Mouse (Mus musculus) gastrocnemius, adult 8-10 months (tissue): Measurements from ENCODE around the gene Zfhx3. TPM values are rescaled to one million over a fixed set of nuclear protein-coding genes. Genes with fewer than 3 reads are reported as not detected.

Experiments used
- DNase-seq, 2 experiments: peaks; one replicate each; pipeline ENCODE4 v3.0.0; 2022; ENCODE audit warnings: low spot score in 2 of 2
- total RNA-seq, 4 experiments: library from RNA; stranded (reverse); gene quantifications; 2 replicates each; pipeline ENCODE4 v1.2.4; 2022

Zfhx3 gene
- total RNA-seq, 4 experiments from 2014 or later = 20.0 to 21.5 (median 21.0) TPM

- DNase-seq = peak; percentile 41 to 69
Observed at GRCm38 (mm10) chr8:108885450-108885849, 943.0 kb downstream of the Zfhx3 start.

- DNase-seq = no peak
Observed at GRCm38 (mm10) chr8:108885861-108886260, 943.4 kb downstream of the Zfhx3 start.

DNA sequence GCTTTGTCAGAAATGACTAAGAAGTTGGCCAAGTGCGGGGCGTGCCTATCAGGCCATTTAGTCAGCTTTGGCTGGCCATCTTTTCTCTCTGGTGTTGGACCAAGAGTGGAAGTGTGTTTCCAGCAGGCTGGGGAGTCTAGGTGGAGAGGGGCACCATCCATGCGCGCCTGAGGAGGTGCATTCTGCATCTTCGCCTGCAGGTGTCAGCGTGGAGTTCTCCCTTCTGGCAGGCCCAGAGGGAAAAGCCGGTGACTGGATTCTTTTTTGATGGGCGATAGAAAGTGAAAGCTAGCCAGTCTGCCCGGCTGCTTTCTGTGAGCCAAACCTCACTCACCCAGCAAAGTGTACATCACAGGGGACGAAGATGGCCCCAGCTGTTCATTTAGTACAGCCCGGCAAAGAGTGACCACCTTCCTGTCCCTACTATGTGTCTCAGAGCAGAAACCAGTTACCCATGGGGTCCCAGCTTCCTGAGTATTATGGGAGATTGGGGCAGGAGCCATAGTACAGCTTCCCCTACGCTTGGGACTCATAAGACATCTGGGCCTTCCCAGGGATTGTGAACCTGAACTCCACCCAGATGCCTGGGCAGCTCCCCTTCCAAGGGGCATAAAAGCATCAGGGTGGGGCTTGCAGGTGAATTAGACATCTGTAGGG, 944.3 kb downstream of the Zfhx3 start:
- DNase-seq = peak; percentile 71 to 75

DNA sequence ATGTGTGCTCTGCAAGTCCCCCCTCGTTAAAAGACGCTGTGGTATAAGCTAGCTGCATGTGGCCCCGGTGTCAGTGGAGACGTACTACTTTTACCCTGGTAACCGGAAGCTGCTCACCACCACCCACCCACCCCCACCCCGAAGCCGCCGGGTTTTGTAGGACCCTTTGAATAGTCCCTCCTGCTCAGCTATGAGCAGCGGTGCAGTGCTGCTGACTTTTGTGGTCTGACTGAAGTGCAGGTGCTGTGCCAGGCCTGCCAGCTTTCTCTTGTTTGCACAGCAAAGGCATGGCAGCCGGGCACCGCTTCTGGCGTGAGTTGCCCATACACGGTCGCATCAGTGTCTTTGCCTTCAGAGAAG, 944.8 kb downstream of the Zfhx3 start:
- DNase-seq = no peak

GRCm38 (mm10) chr8:108887890-108888289, 945.4 kb downstream of the Zfhx3 start:
- DNase-seq = no peak

- DNase-seq = no peak
Observed at GRCm38 (mm10) chr8:108888924-108889323, 946.5 kb downstream of the Zfhx3 start.

GRCm38 (mm10) chr8:108889406-108889805, 947.0 kb downstream of the Zfhx3 start:
- DNase-seq = no peak

GRCm38 (mm10) chr8:108894287-108894686, 951.8 kb downstream of the Zfhx3 start:
- no peak for DNase-seq

GRCm38 (mm10) chr8:108896468-108897346, 954.3 kb downstream of the Zfhx3 start:
- DNase-seq = peak; percentile 65 to 73

DNA sequence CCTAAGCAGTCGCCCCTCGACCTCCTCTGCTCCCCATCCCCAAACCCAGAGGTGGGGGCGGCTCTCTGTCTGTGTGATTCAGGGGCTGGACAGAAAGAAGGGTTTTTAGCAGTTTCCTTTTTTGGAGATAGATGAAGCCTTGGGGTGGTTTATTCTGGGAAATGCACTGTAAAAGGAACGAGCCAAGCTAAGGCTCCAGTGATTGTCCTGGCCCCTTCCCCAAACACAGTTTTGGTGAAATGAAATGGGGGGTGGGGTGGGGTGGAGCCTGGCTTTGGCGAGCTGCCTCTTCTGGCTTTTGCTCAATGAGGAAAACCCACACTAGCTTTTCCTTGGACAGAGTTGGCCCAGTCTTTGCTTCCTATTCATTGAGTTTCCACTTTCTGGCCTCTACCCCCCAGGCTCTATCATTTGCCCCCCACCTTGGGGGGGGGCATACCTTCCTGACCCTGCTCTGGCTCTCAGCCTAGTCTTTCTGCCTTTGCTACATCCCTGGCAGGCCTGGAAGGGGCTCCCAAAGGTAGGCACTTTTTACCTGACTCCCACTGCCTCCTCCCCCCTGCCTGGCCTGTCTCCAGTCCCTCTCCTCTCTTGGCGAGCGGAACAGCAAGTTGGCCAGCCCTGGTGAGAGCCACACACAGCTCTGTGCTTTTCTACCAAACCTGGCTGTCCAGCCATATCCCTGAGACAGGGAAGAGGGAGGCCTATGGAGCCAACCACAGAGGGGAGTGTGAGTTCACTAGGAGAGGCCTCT, 955.1 kb downstream of the Zfhx3 start:
- no peak for DNase-seq

DNA sequence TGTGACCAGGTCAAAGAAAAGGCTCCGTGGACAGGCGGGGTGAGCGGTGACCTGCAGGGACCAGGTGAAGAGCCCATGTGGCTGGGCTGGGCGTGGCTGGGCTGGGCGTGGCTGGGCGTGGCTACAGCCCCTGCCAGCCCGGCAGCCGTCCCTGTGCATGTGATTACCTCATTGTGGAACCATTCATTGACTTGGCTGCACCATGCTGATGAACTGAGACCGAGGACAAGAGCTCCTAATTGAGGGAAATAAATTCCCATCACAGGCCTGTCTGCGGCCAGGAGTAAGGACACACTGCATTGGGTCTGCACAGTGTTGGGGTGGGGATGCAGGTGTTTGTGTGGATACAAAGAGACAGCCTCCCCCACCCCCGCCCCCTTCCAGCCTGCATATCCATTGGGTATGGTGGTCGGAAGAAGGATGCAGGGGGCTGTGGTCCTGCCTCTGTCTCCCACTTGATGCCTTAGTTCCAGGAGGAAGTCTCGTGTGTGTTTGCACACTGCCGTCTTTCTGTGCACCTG, 956.9 kb downstream of the Zfhx3 start:
- DNase-seq = no peak

- no peak for DNase-seq
Observed at GRCm38 (mm10) chr8:108900541-108900940, 958.1 kb downstream of the Zfhx3 start.

- DNase-seq = no peak
Observed at GRCm38 (mm10) chr8:108901208-108901607, 958.8 kb downstream of the Zfhx3 start.

DNA sequence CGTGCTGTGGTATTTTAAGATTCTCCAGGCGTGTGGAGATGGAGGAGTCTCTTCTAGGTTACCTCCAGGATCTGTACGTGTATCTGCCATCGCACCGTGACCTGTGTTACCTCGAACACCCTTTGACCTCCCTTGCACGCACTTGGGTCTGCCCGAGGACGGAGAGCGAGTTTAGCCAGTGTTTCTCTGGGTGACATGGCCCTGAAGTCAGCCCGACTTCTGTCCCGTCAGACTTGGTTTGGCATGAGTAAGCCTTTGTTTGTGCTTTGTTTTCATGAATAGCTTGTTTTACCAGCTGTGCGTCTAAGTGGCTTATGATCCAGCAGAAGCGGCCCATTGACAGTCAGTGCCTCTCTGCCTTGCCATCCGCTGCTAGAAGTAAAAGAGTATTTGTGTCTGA, 961.1 kb downstream of the Zfhx3 start:
- no peak for DNase-seq

DNA sequence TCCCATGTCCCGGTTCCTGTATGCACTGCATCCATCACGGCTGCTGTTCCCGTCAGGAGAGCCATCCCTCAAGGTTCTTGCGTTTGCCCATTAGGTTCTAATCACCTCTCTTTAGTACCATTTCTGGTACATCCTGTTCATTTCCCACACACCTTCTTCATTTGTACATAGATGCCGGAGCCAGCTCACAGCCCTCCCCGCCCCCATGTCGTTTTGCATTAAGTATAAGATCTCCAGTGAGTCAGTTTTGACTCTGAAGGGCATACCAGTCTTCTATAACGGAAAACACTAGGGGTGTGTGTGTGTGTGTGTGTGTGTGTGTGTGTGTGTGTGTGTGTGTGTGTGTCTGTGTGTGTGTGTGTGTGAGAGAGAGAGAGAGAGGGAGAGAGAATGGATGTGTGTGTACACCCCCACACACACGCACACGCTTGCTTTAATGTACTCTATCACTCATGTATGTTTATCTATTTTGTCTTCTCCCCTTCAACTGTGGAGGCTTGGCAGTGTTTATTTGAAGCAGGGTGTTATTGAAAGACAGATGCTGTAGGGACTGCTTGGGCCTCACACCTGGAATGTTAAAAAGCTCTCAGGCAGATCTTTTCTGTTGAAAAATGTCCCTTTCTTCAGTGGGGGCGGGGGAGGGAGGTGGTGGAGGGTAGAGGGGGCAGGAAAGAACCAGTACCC, 962.0 kb downstream of the Zfhx3 start:
- DNase-seq = no peak

- DNase-seq = no peak
Observed at GRCm38 (mm10) chr8:108908066-108908465, 965.6 kb downstream of the Zfhx3 start.

DNA sequence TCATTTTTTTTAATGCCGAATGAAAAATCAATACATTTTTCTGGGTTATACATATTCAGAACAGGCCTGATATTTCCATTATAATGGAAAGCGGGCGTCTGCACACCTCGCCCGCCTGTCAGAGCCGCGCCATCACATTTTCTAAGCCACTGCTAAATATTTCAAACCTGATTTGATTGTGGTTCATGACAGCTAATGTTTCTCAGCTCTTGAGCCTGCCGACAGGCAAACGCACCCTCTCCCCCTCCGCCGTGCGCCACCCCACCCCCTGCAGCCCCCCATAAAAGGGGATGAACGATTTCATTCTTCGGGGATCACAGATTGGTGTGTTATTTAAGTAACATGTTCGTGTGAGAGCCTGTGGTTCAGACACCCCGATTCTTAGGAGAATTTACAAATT, 966.1 kb downstream of the Zfhx3 start:
- DNase-seq = no peak

DNA sequence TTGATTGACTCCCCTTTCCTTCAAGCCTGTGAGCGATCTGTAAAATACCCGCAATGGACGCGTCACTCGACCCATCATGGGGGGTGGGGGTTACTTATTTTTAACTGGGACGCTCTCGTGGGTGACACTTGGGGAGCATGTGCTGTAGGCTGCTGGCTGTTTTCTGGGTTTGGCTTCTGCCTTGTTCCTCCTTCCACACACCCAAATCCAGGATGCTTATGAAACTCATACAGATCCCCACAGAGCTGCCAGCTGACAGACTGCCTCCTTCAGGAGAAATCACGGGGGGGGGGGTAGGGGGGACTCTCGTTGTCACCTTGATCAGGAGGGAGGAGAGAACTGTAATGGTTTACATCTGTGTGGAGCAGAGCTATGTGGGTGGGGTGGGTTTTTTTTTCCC, 966.6 kb downstream of the Zfhx3 start:
- no peak for DNase-seq

- DNase-seq = no peak
Observed at GRCm38 (mm10) chr8:108909455-108909854, 967.0 kb downstream of the Zfhx3 start.

- DNase-seq = no peak
Observed at GRCm38 (mm10) chr8:108910843-108911242, 968.4 kb downstream of the Zfhx3 start.

GRCm38 (mm10) chr8:108911511-108911910, 969.1 kb downstream of the Zfhx3 start:
- DNase-seq = peak; percentile 70 to 76
